Mouse (Mus musculus) liver, embryonic 12.5 days (tissue): ENCODE results near the gene Ttc28. TPM values are rescaled to one million over a fixed set of nuclear protein-coding genes. Genes with fewer than 3 reads are reported as not detected.

Experiments used
- ATAC-seq: fragments of 200-750 bp; cut with Nextera tagmentation; 2 replicates; pipeline ENCODE4 v1.8.0; 2017; ENCODE audit warnings: moderate number of reproducible peaks, mild to moderate bottlenecking, moderate library complexity
- H3K27ac ChIP-seq: fragments of 300-500 bp; sonication (generic); 2 replicates; pipeline ENCODE4 v1.5.1; 2016; ENCODE audit warnings: mild to moderate bottlenecking
- H3K27me3 ChIP-seq: fragments of 300-500 bp; sonication (generic); replicated peaks from 2 replicates; pipeline ENCODE4 v1.6.1; 2016; ENCODE audit warnings: mild to moderate bottlenecking, moderate library complexity
- H3K36me3 ChIP-seq: fragments of 300-500 bp; sonication (generic); 2 replicates; pipeline ENCODE4 v1.6.1; 2016; ENCODE audit warnings: mild to moderate bottlenecking, moderate library complexity
- H3K4me1 ChIP-seq: fragments of 300-500 bp; sonication (generic); 2 replicates; pipeline ENCODE4 v1.6.1; 2016
- H3K4me2 ChIP-seq: fragments of 300-500 bp; sonication (generic); 2 replicates; pipeline ENCODE4 v1.6.1; 2016; ENCODE audit warnings: mild to moderate bottlenecking, moderate library complexity
- H3K4me3 ChIP-seq: fragments of 300-500 bp; sonication (generic); 2 replicates; pipeline ENCODE4 v1.5.1; 2016; ENCODE audit warnings: mild to moderate bottlenecking, moderate library complexity
- H3K9ac ChIP-seq: fragments of 300-500 bp; sonication (generic); 2 replicates; pipeline ENCODE4 v1.6.1; 2016; ENCODE audit warnings: mild to moderate bottlenecking, moderate library complexity
- H3K9me3 ChIP-seq: fragments of 300-500 bp; sonication (generic); replicated peaks from 2 replicates; pipeline ENCODE4 v1.6.1; 2016; ENCODE audit warnings: mild to moderate bottlenecking, moderate library complexity
- WGBS: fragments of 180-500 bp; shearing (Covaris S2); methylation state at CpG from one replicate; pipeline ENCODE4 v1.1.7; 2016; ENCODE audit not compliant: insufficient replicate concordance; 5-methylcytosine and 5-hydroxymethylcytosine counted together
- polyA plus RNA-seq: library from polyadenylated mRNA; unstranded; fragments of >200 nt; fragmentation: Nextera tagmentation; extraction: Ambion mirVana; gene quantifications from 2 replicates; pipeline ENCODE4 v1.2.1, GENCODE M21; 2016

Ttc28 gene
- polyA plus RNA-seq, 1 experiment from 2014 or later = 1.8 TPM

DNA sequence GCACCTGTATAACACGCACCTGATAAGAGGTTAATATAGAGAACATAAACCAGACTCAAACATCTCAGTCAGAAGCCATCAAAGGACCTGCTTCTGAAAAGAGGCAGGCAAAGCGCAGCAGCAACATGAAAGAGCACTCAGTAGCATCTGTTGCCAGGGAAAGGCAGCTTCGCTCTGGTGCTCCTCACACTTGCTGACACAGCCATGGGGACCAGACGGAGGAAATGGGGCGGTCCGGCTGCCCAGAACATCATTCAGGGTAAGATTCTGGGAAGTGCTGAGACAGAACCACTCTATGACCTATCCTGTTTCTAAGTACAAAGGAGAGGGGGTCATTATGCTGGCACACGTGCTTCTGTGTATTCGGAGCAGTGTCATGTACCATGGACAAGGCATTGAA is 421.2 kb downstream of the Ttc28 start:
- no peak overlapping the region for H3K9ac ChIP-seq
- 78% methylated on average over 8 of the region's 8 CpGs for WGBS
- no peaks in the 10 kb centered on the region for H3K9me3 ChIP-seq
- H3K4me1 ChIP-seq = no peaks in the 10 kb centered on the region
- H3K27me3 ChIP-seq = peaks cover 8% of the 10 kb centered on the region; the same call in 1 of the 2 replicates
- ATAC-seq = no peak
- no peaks in the 10 kb centered on the region for H3K36me3 ChIP-seq
- no peak overlapping the region for H3K27ac ChIP-seq
- no peak overlapping the region for H3K4me2 ChIP-seq
- no peak overlapping the region for H3K4me3 ChIP-seq

DNA sequence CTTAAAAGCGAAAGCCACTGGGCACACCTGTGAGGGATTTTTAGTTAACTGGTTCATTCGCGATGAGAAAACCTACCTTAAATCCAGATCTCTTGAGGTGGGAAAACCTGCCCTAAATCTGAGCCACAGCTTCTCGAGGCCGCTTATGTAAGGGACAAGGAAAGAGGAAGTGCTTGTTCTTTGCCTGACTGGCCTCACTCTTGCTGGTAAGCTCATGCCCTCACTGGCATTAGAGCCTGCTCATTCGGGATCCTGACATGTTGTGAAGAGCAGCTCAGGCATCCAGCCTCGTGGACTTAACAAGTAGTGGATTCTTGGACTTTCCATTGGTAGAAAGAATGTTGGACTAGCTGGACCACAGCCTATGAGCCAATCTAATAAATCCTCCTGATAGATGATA is 422.1 kb downstream of the Ttc28 start:
- Histone ChIP-seq H3K9ac (no peak overlapping the region), H3K36me3 (no peaks in the 10 kb centered on the region), H3K4me3 (no peak overlapping the region), H3K9me3 (no peaks in the 10 kb centered on the region), H3K27me3 (peaks cover 8% of the 10 kb centered on the region; the same call in 1 of the 2 replicates), H3K4me1 (no peaks in the 10 kb centered on the region), H3K4me2 (no peak overlapping the region), H3K27ac (no peak overlapping the region)
- no peak for ATAC-seq
- WGBS = 48% methylated on average over 7 of the region's 7 CpGs

DNA sequence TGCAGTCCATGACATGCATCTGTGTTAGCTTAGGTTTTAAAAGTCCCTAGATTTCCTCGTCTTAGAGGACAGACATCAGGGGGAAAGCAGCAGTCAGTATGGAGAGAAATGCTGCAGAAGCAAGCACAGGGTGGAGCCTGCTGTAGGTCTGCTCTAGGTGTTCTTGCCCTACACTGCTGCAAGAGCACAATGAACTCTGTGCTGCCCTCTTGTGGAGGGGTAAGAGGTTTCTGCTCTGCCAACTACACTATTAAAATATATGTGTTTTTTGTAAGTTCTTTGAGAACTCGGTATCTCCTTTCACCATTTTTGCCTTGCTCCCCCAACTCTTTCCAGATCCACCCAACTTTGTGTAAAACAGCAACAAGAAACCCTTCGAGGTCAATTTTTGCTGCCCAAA is 425.1 kb downstream of the Ttc28 start:
- H3K36me3 ChIP-seq = no peaks in the 10 kb centered on the region
- H3K4me1 ChIP-seq = no peaks in the 10 kb centered on the region
- H3K27me3 ChIP-seq = peaks cover 7% of the 10 kb centered on the region; the same call in 1 of the 2 replicates
- H3K9me3 ChIP-seq = no peaks in the 10 kb centered on the region
- H3K27ac ChIP-seq = no peak overlapping the region
- H3K4me3 ChIP-seq = no peak overlapping the region
- no peak overlapping the region for H3K9ac ChIP-seq
- ATAC-seq = no peak
- H3K4me2 ChIP-seq = no peak overlapping the region
- 74% methylated on average over 3 of the region's 3 CpGs for WGBS

DNA sequence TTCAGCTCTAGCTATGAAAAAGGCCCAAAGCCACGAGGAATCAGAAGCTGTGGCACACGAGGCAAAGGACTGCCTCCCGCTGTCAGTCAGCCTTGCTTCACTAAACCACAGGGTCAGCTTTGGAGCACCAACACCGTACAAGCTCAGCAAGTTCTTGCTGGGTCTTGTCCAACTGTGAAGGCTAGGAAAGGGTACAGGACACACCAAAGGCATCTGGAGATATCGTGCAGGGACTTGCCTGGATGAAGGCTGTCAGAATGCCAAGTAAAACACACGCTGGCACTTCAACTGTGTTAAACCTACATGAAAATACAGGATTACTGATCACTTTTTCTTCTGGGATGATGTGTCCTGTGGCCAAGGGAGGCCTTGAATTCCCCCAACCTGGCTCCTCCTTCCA is 430.6 kb downstream of the Ttc28 start:
- WGBS = 55% methylated on average over 6 of the region's 6 CpGs
- H3K27me3 ChIP-seq = no peaks in the 10 kb centered on the region

DNA sequence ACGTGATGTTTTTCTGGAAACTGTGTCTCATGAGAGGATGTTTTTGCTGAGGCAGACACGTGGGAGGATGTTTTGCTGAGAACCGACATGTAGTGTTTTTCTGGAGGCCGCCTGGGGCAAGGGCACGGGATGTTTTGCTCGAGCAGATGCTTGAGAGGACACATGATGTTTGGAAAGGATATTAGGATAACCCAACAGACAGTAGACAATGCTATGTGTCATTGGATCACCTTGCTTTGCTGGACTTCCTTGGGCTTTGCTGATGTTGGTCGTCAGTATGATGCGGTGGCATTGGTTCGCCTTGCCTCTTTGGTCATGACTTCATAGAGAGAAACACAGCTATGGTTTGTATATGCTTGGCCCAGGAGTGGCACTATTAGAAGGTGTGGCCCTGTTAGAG is 434.2 kb downstream of the Ttc28 start:
- Histone ChIP-seq H3K4me2 (no peak overlapping the region), H3K9me3 (peaks cover 9% of the 10 kb centered on the region; the same call in 1 of the 2 replicates), H3K9ac (no peak overlapping the region), H3K36me3 (no peaks in the 10 kb centered on the region), H3K4me1 (no peaks in the 10 kb centered on the region), H3K27ac (no peak overlapping the region), H3K4me3 (no peak overlapping the region), H3K27me3 (no peaks in the 10 kb centered on the region)
- 76% methylated on average over 9 of the region's 9 CpGs for WGBS
- ATAC-seq = no peak

More for the DNA sequence above, 430.6 kb downstream of the Ttc28 start:
- H3K4me2 ChIP-seq = no peak overlapping the region
- H3K9me3 ChIP-seq = peaks cover 9% of the 10 kb centered on the region; the same call in 1 of the 2 replicates
- H3K9ac ChIP-seq = no peak overlapping the region
- no peaks in the 10 kb centered on the region for H3K36me3 ChIP-seq
- H3K4me3 ChIP-seq = no peak overlapping the region
- no peak overlapping the region for H3K27ac ChIP-seq
- H3K4me1 ChIP-seq = no peaks in the 10 kb centered on the region
- no peak for ATAC-seq

DNA sequence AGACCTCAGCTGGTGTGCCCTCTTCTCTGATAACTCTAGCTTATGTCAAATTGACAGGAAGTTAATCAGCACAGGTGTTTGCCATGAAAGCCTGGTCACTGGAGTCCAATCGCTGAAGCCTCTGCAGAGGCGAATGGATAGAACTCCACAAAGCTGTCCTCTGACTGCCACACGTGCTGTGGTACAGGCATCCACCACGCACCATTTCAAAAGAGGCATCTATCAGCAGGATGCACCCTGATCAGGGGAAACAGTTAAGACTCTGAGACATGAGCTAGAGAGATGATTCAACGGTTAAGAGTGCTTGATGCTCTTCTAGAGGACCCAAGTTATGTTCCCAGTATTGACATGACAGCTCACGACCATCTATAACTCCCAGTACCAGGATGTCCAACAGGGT is 435.5 kb downstream of the Ttc28 start:
- 67% methylated on average over 6 of the region's 6 CpGs for WGBS
- no peak overlapping the region for H3K9ac ChIP-seq
- no peaks in the 10 kb centered on the region for H3K36me3 ChIP-seq
- H3K4me2 ChIP-seq = no peak overlapping the region
- peaks cover 9% of the 10 kb centered on the region; the same call in 1 of the 2 replicates for H3K9me3 ChIP-seq
- H3K27me3 ChIP-seq = no peaks in the 10 kb centered on the region
- no peak for ATAC-seq
- H3K4me3 ChIP-seq = no peak overlapping the region
- H3K4me1 ChIP-seq = no peaks in the 10 kb centered on the region
- no peak overlapping the region for H3K27ac ChIP-seq

DNA sequence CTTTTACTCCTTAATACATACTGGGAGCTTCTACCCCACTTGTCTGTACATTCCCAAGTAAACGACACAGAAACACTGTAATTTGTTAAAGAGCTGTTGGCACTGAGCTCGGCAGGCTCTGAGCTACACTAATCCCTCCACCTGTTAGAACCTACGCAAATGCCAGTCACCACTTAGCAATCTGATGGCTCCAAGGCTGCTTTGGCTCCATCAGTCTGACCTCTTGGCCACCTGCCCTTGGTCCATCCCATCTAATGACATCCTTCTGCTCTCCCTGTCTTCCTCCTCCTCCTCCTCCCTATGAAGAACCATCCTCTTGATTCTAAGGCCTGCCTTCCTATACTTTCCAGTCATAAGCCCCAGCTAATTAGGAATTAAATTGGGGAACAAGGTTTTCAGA is 437.9 kb downstream of the Ttc28 start:
- WGBS = 70% methylated on average over 3 of the region's 3 CpGs

DNA sequence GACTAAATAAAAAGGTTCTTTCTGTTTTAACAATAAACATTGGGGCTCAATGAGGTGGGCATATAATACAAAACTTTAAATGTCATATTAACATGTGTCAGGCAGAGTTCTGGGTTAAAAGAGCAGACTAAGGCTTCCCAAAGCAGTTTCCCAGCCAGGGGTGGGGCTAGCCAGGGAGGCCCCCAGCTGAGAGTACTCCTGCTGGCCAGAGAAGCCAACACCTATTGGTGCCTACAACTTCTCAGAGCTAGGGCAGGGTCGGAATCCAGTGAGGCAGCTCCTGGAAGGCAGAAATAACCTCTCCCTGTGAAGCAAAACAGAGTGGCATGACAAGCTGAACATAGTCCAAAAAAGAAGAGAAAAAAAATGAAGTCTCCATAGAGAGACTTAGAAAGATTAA is 439.3 kb downstream of the Ttc28 start:
- H3K4me1 ChIP-seq = no peaks in the 10 kb centered on the region
- no peak overlapping the region for H3K4me2 ChIP-seq
- ATAC-seq = no peak
- H3K27ac ChIP-seq = no peak overlapping the region
- 0 out of 2 replicates have a peak, but pooled peaks cover 3% of the 10 kb centered on the region for H3K27me3 ChIP-seq
- WGBS = 33% methylated on average over 1 of the region's 1 CpGs
- H3K9ac ChIP-seq = no peak overlapping the region
- no peaks in the 10 kb centered on the region for H3K36me3 ChIP-seq
- H3K4me3 ChIP-seq = no peak overlapping the region
- H3K9me3 ChIP-seq = peaks cover 2% of the 10 kb centered on the region; the same call in 1 of the 2 replicates

More for the DNA sequence above, 437.9 kb downstream of the Ttc28 start:
- Histone ChIP-seq H3K36me3 (no peaks in the 10 kb centered on the region), H3K4me3 (no peak overlapping the region), H3K9ac (no peak overlapping the region), H3K27me3 (no peaks in the 10 kb centered on the region), H3K4me2 (no peak overlapping the region), H3K9me3 (peaks cover 9% of the 10 kb centered on the region; the same call in 1 of the 2 replicates), H3K4me1 (no peaks in the 10 kb centered on the region), H3K27ac (no peak overlapping the region)
- no peak for ATAC-seq

DNA sequence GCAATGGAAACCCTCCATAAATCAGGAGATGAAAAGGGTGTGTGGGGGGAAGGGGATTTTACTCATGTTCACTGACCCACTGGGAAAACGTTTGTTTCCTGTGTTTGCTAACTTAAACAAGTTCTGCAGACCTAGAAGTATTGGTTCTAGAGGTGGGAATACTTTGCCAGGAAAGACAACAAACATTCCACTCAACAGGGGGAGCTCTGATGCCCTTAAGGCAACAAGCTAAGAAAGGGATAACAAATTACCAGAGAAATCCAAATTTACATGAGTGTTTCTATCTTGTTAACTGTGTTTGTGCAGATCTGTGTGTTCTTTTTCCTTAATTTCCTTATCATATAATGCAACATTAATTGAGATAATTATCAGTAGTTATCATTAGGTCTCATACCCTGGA is 446.2 kb downstream of the Ttc28 start:
- no peak overlapping the region for H3K27ac ChIP-seq
- H3K9me3 ChIP-seq = no peaks in the 10 kb centered on the region
- 12% methylated on average over 1 of the region's 1 CpGs for WGBS
- H3K4me3 ChIP-seq = no peak overlapping the region
- no peak overlapping the region for H3K4me2 ChIP-seq
- ATAC-seq = no peak
- no peak overlapping the region for H3K9ac ChIP-seq
- peaks cover 5% of the 10 kb centered on the region; the same call in 1 of the 2 replicates for H3K4me1 ChIP-seq
- H3K27me3 ChIP-seq = 0 out of 2 replicates have a peak, but pooled peaks cover 5% of the 10 kb centered on the region
- H3K36me3 ChIP-seq = no peaks in the 10 kb centered on the region

DNA sequence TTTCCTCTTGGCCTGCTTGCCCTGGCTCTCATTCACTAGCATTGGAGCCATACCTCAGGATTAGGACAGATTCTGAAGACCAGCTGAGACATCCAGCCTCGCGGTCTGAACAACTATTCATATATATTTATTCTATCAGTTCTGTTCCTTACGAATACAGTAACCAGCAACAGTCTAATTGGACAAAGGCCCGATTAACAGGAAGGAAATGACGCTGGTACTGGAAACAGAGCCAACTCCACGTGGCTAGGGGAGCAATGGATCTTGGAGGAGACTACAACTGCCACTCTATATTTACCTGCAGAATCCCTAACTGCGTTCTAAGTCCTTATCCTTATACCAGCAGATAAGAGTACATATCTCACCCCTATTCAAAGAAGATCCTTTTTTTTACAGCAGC is 447.8 kb downstream of the Ttc28 start:
- H3K36me3 ChIP-seq = no peaks in the 10 kb centered on the region
- no peaks in the 10 kb centered on the region for H3K9me3 ChIP-seq
- WGBS = 63% methylated on average over 7 of the region's 7 CpGs
- no peak for ATAC-seq
- no peak overlapping the region for H3K4me3 ChIP-seq
- H3K27me3 ChIP-seq = 0 out of 2 replicates have a peak, but pooled peaks cover 5% of the 10 kb centered on the region
- H3K4me2 ChIP-seq = no peak overlapping the region
- no peak overlapping the region for H3K9ac ChIP-seq
- H3K27ac ChIP-seq = no peak overlapping the region
- peaks cover 16% of the 10 kb centered on the region for H3K4me1 ChIP-seq

DNA sequence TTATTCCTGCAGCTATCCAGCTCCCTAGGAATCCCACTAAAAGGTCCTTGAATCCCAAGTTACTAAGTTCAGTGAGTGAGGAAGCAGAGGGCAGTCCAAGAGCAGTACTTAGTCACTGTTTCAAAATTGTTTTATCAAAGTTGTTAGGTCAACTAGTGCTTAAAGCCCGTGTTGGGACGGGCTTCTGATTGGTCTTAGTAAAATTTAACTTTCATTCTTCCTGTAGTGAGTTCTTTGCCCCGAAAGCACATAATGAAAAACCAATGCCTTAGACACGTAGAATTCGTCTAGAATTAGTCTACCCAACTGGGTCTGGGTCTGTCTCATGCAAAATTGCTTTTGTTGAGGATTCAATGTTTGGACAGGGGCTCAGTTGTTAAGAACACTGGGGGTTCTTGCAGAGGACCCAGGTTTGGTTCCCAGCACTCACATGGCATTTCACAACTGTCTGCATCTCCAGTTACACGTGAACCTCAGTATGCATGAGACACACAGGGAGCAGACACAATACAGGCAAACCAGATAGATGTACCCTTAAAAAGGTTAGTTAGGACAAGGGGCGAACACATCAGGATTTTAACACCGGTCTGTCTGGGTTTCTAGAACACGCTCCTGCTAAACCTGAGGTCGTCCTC is 450.3 kb downstream of the Ttc28 start:
- Histone ChIP-seq H3K36me3 (peaks cover 17% of the 10 kb centered on the region), H3K27ac (peak overlapping the region; percentile 82), H3K4me3 (peak overlapping the region; percentile 95), H3K27me3 (no peaks in the 10 kb centered on the region), H3K4me1 (peaks cover 37% of the 10 kb centered on the region), H3K9ac (peak overlapping the region; percentile 97), H3K9me3 (no peaks in the 10 kb centered on the region), H3K4me2 (peak overlapping the region; percentile 85)
- ATAC-seq = peak; percentile 41
- 14% methylated on average over 10 of the region's 10 CpGs for WGBS

DNA sequence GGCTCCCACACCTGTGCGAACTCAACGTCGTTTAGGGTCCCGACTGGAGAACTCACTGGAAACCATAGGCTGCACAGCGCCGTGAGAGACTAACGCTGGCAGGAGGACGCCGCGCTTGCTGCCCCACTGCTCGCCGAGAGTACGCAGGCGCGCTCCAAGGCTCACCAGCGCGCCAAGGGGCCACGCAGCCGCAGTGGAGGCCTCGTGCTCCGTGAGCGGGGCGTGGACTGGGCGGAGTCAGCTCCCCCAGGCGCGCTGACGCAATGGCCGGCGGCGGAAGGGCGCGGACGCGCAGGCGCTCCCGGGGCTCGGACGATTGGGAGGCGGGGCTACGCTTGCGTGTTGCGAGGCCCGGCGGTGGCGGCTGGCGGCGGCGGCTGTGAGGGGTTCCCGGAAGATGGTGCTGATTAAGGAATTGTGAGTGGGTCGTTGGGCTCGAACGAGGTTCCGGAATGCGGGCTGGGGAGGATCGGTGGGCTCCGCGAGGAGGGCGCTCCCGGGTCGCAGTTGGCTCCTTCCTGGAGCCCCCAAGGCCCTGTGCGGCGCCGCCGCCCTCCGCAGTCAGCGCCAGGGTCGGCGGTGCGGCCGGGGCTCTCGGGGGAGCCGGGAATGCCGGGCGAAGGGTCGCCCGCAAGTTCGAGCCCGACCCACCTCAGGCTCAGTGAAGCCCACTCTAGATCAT is 451.0 kb downstream of the Ttc28 start, which contains the start of gene Pitpnb:
Gene Pitpnb (plus strand): TSS at position 347 of the 682 bp plus-strand sequence.
- no peaks in the 10 kb centered on the region for H3K27me3 ChIP-seq
- ATAC-seq = peak; percentile 98
- peaks cover 43% of the 10 kb centered on the region for H3K4me1 ChIP-seq
- H3K36me3 ChIP-seq = peaks cover 22% of the 10 kb centered on the region
- H3K4me3 ChIP-seq = peak within 1 kb of the TSS; percentile 95
- WGBS = under 1% methylated on average over 67 of the region's 78 CpGs
- no peaks in the 10 kb centered on the region for H3K9me3 ChIP-seq
- peak within 1 kb of the TSS; percentile 85 for H3K4me2 ChIP-seq
- peak within 1 kb of the TSS; percentile 82 for H3K27ac ChIP-seq
- H3K9ac ChIP-seq = peak within 1 kb of the TSS; percentile 97
